Mouse (Mus musculus) thymus, adult 2 months (tissue): ENCODE data around the gene Olfml1. TPM values are rescaled to one million over a fixed set of nuclear protein-coding genes. Genes with fewer than 3 reads are reported as not detected.

Experiments used
- DNase-seq: peaks from one replicate; pipeline ENCODE4 v3.0.0; 2021
- H3K27ac ChIP-seq: fragments of 200-500 bp; 2 replicates; pipeline ENCODE4 v1.5.1; 2012; ENCODE audit warnings: low read length, control low read depth; ENCODE audit not compliant: control insufficient read depth, insufficient read depth
- H3K27me3 ChIP-seq: fragments of 200-500 bp; 2 replicates; pipeline ENCODE4 v1.6.1; 2012; ENCODE audit warnings: mild to moderate bottlenecking, low read length, moderate library complexity, mixed read lengths; ENCODE audit not compliant: control insufficient read depth, insufficient read depth
- H3K36me3 ChIP-seq: fragments of 200-500 bp; 2 replicates; pipeline ENCODE4 v1.6.1; 2012; ENCODE audit warnings: mild to moderate bottlenecking, low read length, moderate library complexity; ENCODE audit not compliant: control insufficient read depth, insufficient read depth
- H3K4me1 ChIP-seq: fragments of 200-500 bp; replicated peaks from 2 replicates; pipeline ENCODE4 v1.6.1; 2012; ENCODE audit warnings: low read length; ENCODE audit not compliant: control insufficient read depth, insufficient read depth
- H3K4me3 ChIP-seq: fragments of 200-500 bp; 2 replicates; pipeline ENCODE4 v1.5.1; 2012; ENCODE audit warnings: mild to moderate bottlenecking, low read length, control low read depth, moderate library complexity; ENCODE audit not compliant: control insufficient read depth, insufficient read depth
- CTCF ChIP-seq: fragments of 200-500 bp; IDR thresholded peaks from 2 replicates; pipeline ENCODE4 v1.5.1; 2012; ENCODE audit warnings: mild to moderate bottlenecking, control low read depth, low read length, moderate library complexity, borderline replicate concordance; ENCODE audit not compliant: control insufficient read depth, poor library complexity, insufficient read depth; ENCODE audit errors: extremely low read depth
- POLR2A ChIP-seq: fragments of 200-500 bp; IDR thresholded peaks from 2 replicates; pipeline ENCODE4 v1.6.1; 2012; ENCODE audit warnings: mild to moderate bottlenecking, low read length, control low read depth, moderate library complexity; ENCODE audit not compliant: control insufficient read depth, poor library complexity, insufficient read depth; ENCODE audit errors: extremely low read depth
- WGBS: fragments of 180-500 bp; shearing (Covaris S2); methylation state at CpG from one replicate; pipeline ENCODE4 v1.1.7; 2018; 5-methylcytosine and 5-hydroxymethylcytosine counted together
- polyA plus RNA-seq: library from polyadenylated mRNA; depleted of rRNA; stranded (reverse); fragments of >200 nt; gene quantifications from 2 replicates; pipeline ENCODE4 v1.2.3, GENCODE M21; 2012

Olfml1 gene
- polyA plus RNA-seq, 1 experiment, result 4.2 TPM

DNA sequence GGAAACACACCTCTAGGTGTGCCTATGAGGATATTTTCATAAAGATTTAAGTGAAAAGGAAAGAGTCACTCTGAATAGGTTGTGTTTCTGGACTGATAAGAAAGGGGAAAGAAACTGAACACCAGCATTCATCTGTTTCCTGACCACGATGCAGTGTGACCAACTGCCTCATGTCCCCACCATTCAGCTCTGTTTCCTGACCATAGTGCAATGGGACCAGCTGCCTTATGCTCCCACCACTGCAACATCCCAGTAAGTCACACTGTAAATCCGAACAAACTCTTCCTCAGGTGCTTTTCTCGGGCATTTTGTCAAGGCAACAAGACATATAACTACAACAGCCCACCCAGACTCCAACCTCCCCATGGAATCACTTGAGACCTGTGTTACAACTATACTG lies 5.7 kb upstream of the Olfml1 start:
- Histone ChIP-seq H3K27ac (no peak overlapping the region), H3K27me3 (no peaks in the 10 kb centered on the region), H3K4me1 (no peaks in the 10 kb centered on the region), H3K36me3 (no peaks in the 10 kb centered on the region), H3K4me3 (no peak overlapping the region)
- no peak for TF ChIP-seq POLR2A
- TF ChIP-seq CTCF, result no peak
- WGBS, result 17% methylated on average over 3 of the region's 3 CpGs
- no peak for DNase-seq

DNA sequence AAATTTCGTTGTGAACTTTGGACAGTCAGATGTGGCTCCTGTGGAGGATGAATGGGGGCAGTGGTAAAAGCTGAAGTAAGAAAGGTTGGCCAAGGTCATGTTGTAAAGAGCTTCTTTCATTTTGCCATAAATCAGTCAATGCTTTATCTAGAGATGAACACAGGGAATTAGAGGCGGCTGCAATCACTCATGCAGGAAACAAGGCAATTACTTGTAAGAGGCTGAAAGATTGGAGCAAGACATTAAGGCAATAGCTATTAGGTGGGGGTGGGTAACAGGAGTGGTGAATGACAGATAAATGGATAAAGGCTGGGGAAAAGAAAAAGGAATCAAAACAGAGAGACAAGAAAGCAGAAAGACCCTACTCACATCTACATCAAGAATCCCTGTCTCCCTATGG lies 3.5 kb upstream of the Olfml1 start:
- no peak overlapping the region for H3K27ac ChIP-seq
- no peaks in the 10 kb centered on the region for H3K27me3 ChIP-seq
- H3K4me1 ChIP-seq, result no peaks in the 10 kb centered on the region
- H3K36me3 ChIP-seq, result no peaks in the 10 kb centered on the region
- WGBS, result 78% methylated on average over 2 of the region's 2 CpGs
- H3K4me3 ChIP-seq, result no peak overlapping the region
- no peak for DNase-seq
- no peak for TF ChIP-seq CTCF
- no peak for TF ChIP-seq POLR2A

DNA sequence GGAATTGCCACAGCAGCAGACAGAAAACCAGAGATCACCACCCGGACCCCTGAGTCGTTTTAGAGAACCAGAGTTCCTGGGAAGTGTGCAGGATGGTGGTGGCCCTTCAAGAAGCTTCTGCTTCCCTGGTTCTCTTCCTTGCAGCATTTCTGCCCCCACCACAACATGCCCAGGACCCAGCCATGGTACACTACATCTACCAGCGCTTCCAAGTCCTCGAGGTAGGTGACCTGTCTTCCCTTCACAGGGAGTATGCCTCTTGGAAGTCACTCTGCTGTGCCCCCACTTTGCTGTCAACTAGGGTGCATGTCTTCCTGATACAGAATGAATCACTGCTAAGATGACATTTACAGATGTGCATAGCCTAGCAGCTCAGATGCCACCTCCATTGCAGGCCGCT lies 428 bp downstream of the Olfml1 start:
- Histone ChIP-seq H3K36me3 (no peaks in the 10 kb centered on the region), H3K4me3 (no peak overlapping the region), H3K27ac (peak overlapping the region; percentile 25; the same call in 1 of the 2 replicates), H3K27me3 (no peaks in the 10 kb centered on the region), H3K4me1 (no peaks in the 10 kb centered on the region)
- DNase-seq, result no peak
- 87% methylated on average over 5 of the region's 5 CpGs for WGBS
- TF ChIP-seq POLR2A, result no peak
- no peak for TF ChIP-seq CTCF

DNA sequence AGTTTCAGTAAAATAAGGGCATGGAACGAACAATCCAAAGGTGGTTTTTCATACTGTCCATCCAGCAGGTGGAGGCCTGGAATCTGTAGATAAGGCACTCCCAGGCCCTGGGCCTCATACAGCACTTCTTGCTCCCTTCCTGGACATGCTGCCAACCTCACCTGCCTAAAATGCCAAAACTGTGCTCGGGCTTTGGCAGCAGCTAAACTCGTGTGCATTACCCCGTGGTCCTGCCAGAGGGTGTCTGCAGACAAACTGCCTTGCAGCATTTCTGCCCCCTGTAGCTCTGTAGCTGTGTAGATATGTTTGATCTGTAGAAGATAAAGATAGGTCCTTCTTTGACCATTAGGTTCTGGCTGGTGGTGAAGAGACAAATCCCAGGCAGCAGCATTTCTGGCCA lies 1.7 kb downstream of the Olfml1 start:
- no peaks in the 10 kb centered on the region for H3K4me1 ChIP-seq
- no peak overlapping the region for H3K27ac ChIP-seq
- H3K36me3 ChIP-seq, result no peaks in the 10 kb centered on the region
- TF ChIP-seq POLR2A (no peak), CTCF (no peak)
- no peak overlapping the region for H3K4me3 ChIP-seq
- no peak for DNase-seq
- no peaks in the 10 kb centered on the region for H3K27me3 ChIP-seq
- 44% methylated on average over 4 of the region's 4 CpGs for WGBS

DNA sequence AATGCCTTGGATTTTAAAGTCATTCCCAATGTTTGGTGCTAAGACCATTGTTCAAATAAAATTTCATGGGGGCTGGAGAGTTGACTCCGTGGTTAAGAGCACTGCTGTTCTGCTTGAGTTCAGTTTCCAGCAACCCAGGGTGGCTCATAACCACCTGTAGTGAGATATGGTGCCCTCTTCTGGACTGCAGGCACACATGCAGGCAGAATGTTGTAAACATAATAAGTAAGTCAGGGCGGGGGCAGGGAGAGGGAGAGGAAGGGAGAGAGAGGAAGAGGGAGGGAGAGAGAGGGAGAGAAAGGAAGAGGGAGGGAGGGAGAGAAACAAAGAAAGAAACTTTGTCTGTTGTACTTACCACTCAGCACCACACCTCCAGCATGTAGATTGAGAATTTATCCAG lies 6.6 kb downstream of the Olfml1 start:
- H3K27ac ChIP-seq, result no peak overlapping the region
- no peaks in the 10 kb centered on the region for H3K4me1 ChIP-seq
- no peak for TF ChIP-seq POLR2A

DNA sequence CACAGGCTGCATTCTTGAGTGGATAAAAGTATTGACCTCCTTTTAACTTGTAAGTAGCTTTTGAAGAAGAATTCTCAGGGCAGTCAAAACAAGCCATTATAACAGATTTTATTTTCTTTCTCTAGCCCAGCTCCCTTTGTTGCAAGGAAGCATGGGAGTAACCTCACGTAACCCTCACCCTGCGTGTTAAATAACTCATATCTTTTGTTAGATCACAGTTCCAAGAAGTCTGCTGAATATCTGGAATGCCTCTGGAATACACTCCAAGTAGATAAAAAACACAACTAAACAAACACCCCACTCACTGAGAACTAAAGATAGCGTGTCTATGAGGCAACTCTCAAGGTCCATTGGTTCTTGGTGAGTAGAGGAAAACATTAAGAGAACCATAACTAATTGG lies 7.0 kb downstream of the Olfml1 start:
- Histone ChIP-seq H3K27me3 (no peaks in the 10 kb centered on the region), H3K4me3 (no peak overlapping the region), H3K4me1 (no peaks in the 10 kb centered on the region), H3K36me3 (no peaks in the 10 kb centered on the region), H3K27ac (no peak overlapping the region)
- whole genome bisulfite sequencing, result 94% methylated on average over 3 of the region's 3 CpGs
- TF ChIP-seq CTCF (no peak), POLR2A (no peak)
- no peak for DNase-seq

More for the DNA sequence above, 6.6 kb downstream of the Olfml1 start:
- Histone ChIP-seq H3K36me3 (no peaks in the 10 kb centered on the region), H3K4me3 (no peak overlapping the region), H3K27me3 (no peaks in the 10 kb centered on the region)
- 86% methylated on average over 2 of the region's 2 CpGs for WGBS
- no peak for DNase-seq

DNA sequence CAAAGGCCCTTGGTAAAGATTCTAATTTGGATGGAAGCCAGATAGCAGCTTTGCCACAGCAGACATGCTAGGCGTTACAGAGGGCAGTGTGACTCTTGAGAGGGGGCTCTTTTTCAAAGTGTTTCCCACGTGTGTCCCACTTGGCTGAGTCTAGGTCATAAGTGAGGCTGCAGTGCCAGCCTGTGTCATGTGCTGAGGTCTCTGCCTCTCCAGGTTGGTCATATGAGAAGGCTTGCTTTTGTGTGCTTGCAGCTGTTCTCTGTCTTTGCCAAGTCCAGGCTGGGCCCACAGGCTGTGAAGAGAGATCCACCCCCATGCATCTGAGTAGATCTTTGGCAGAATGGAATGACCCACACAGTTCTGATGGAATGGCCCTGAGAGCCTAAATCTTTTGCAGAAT lies 25.4 kb downstream of the Olfml1 start:
- peaks cover 8% of the 10 kb centered on the region for H3K4me1 ChIP-seq
- no peak for DNase-seq
- 0 out of 2 replicates have a peak, but pooled peaks cover 3% of the 10 kb centered on the region for H3K27me3 ChIP-seq
- TF ChIP-seq POLR2A (no peak), CTCF (no peak)
- H3K4me3 ChIP-seq, result no peak overlapping the region
- H3K27ac ChIP-seq, result no peak overlapping the region
- 83% methylated on average over 2 of the region's 2 CpGs for WGBS
- no peaks in the 10 kb centered on the region for H3K36me3 ChIP-seq
